Mouse (Mus musculus) heart, embryonic 10.5 days (tissue): ENCODE measurements at regions not wholly inside any gene's neighbourhood (a gene's known extent, or its start where the extent isn't known, plus 50 kb on each side); places are given as distances from the start of the nearest gene placed in this dataset.

ENCODE experiments used
- DNase-seq: peaks from one replicate; pipeline ENCODE4 v3.0.0-alpha.2; 2017; ENCODE audit warnings: low spot score
- H3K27ac ChIP-seq: fragments of 300-500 bp; sonication (generic); 2 replicates; pipeline ENCODE4 v1.5.1; 2016; ENCODE audit warnings: mild to moderate bottlenecking
- H3K27me3 ChIP-seq: fragments of 300-500 bp; sonication (generic); 2 replicates; pipeline ENCODE4 v1.6.1; 2016; ENCODE audit warnings: mild to moderate bottlenecking; ENCODE audit not compliant: poor library complexity, insufficient read depth, severe bottlenecking
- H3K36me3 ChIP-seq: fragments of 300-500 bp; sonication (generic); 2 replicates; pipeline ENCODE4 v1.6.1; 2016; ENCODE audit warnings: mild to moderate bottlenecking, moderate library complexity
- H3K4me1 ChIP-seq: fragments of 300-500 bp; sonication (generic); 2 replicates; pipeline ENCODE4 v1.6.1; 2016; ENCODE audit warnings: mild to moderate bottlenecking
- H3K4me3 ChIP-seq: fragments of 300-500 bp; sonication (generic); 2 replicates; pipeline ENCODE4 v1.5.1; 2016; ENCODE audit warnings: mild to moderate bottlenecking, moderate library complexity
- H3K9me3 ChIP-seq: fragments of 300-500 bp; sonication (generic); 2 replicates; pipeline ENCODE4 v1.6.1; 2016; ENCODE audit warnings: mild to moderate bottlenecking, moderate library complexity
- WGBS: fragments of 180-500 bp; shearing (Covaris S2); methylation state at CpG from one replicate; pipeline ENCODE4 v1.1.7; 2016; 5-methylcytosine and 5-hydroxymethylcytosine counted together

- DNase-seq = no peak
- no peaks in the 10 kb centered on the region for H3K36me3 ChIP-seq
- H3K4me3 ChIP-seq = no peak overlapping the region
- no peaks in the 10 kb centered on the region for H3K27me3 ChIP-seq
- H3K9me3 ChIP-seq = no peaks in the 10 kb centered on the region
- H3K4me1 ChIP-seq = peaks cover 5% of the 10 kb centered on the region; the same call in 1 of the 2 replicates
- 84% methylated on average over 6 of the region's 6 CpGs for WGBS
- no peak overlapping the region for H3K27ac ChIP-seq
Observed at GRCm38 (mm10) chr6:147727644-147728533, 252.3 kb downstream of the Ccdc91 start.

GRCm38 (mm10) chr6:147729721-147730120 lies 254.1 kb downstream of the Ccdc91 start:
- Histone ChIP-seq H3K9me3 (no peaks in the 10 kb centered on the region), H3K36me3 (no peaks in the 10 kb centered on the region), H3K27ac (no peak overlapping the region), H3K4me1 (peaks cover 5% of the 10 kb centered on the region; the same call in 1 of the 2 replicates), H3K4me3 (no peak overlapping the region), H3K27me3 (no peaks in the 10 kb centered on the region)
- no peak for DNase-seq

GRCm38 (mm10) chr6:147738621-147739325 lies 263.1 kb downstream of the Ccdc91 start:
- Histone ChIP-seq H3K27ac (no peak overlapping the region), H3K27me3 (no peaks in the 10 kb centered on the region), H3K4me3 (no peak overlapping the region), H3K9me3 (no peaks in the 10 kb centered on the region), H3K36me3 (no peaks in the 10 kb centered on the region), H3K4me1 (peaks cover 15% of the 10 kb centered on the region; the same call in 1 of the 2 replicates)
- WGBS = 81% methylated on average over 5 of the region's 5 CpGs
- no peak for DNase-seq

- Histone ChIP-seq H3K4me3 (no peak overlapping the region), H3K27ac (no peak overlapping the region), H3K27me3 (no peaks in the 10 kb centered on the region), H3K9me3 (no peaks in the 10 kb centered on the region), H3K36me3 (no peaks in the 10 kb centered on the region), H3K4me1 (peaks cover 21% of the 10 kb centered on the region; the same call in 1 of the 2 replicates)
- WGBS = 87% methylated on average over 7 of the region's 7 CpGs
- no peak for DNase-seq
Observed at GRCm38 (mm10) chr6:147741446-147741845, 265.8 kb downstream of the Ccdc91 start.

- no peaks in the 10 kb centered on the region for H3K9me3 ChIP-seq
- H3K27me3 ChIP-seq = no peaks in the 10 kb centered on the region
- no peak overlapping the region for H3K27ac ChIP-seq
- no peak overlapping the region for H3K4me3 ChIP-seq
- WGBS = 57% methylated on average over 3 of the region's 3 CpGs
- H3K36me3 ChIP-seq = no peaks in the 10 kb centered on the region
- no peak for DNase-seq
- H3K4me1 ChIP-seq = peaks cover 17% of the 10 kb centered on the region; the same call in 1 of the 2 replicates
Observed at GRCm38 (mm10) chr6:147744081-147744480, 268.5 kb downstream of the Ccdc91 start.

GRCm38 (mm10) chr6:147745690-147746089 lies 270.1 kb downstream of the Ccdc91 start:
- 83% methylated on average over 2 of the region's 2 CpGs for WGBS
- Histone ChIP-seq H3K4me3 (no peak overlapping the region), H3K36me3 (no peaks in the 10 kb centered on the region), H3K27ac (no peak overlapping the region), H3K4me1 (peaks cover 10% of the 10 kb centered on the region; the same call in 1 of the 2 replicates), H3K27me3 (no peaks in the 10 kb centered on the region), H3K9me3 (no peaks in the 10 kb centered on the region)
- no peak for DNase-seq

GRCm38 (mm10) chr6:147747945-147748344 lies 272.3 kb downstream of the Ccdc91 start:
- Histone ChIP-seq H3K27ac (no peak overlapping the region), H3K27me3 (no peaks in the 10 kb centered on the region), H3K4me1 (peaks cover 10% of the 10 kb centered on the region; the same call in 1 of the 2 replicates), H3K4me3 (no peak overlapping the region), H3K36me3 (no peaks in the 10 kb centered on the region), H3K9me3 (no peaks in the 10 kb centered on the region)
- no peak for DNase-seq

- H3K9me3 ChIP-seq = no peaks in the 10 kb centered on the region
- DNase-seq = no peak
- no peaks in the 10 kb centered on the region for H3K27me3 ChIP-seq
- WGBS = 38% methylated on average over 2 of the region's 2 CpGs
- peak overlapping the region; percentile 72; the same call in 1 of the 2 replicates for H3K27ac ChIP-seq
- H3K4me3 ChIP-seq = no peak overlapping the region
- H3K4me1 ChIP-seq = peaks cover 5% of the 10 kb centered on the region; the same call in 1 of the 2 replicates
- H3K36me3 ChIP-seq = no peaks in the 10 kb centered on the region
Observed at GRCm38 (mm10) chr6:147752301-147752700, 276.7 kb downstream of the Ccdc91 start.

- no peaks in the 10 kb centered on the region for H3K36me3 ChIP-seq
- H3K9me3 ChIP-seq = no peaks in the 10 kb centered on the region
- no peak overlapping the region for H3K4me3 ChIP-seq
- H3K27me3 ChIP-seq = no peaks in the 10 kb centered on the region
- no peak overlapping the region for H3K27ac ChIP-seq
- DNase-seq = no peak
- H3K4me1 ChIP-seq = peaks cover 5% of the 10 kb centered on the region; the same call in 1 of the 2 replicates
- 81% methylated on average over 2 of the region's 2 CpGs for WGBS
Observed at GRCm38 (mm10) chr6:147753828-147754227, 278.2 kb downstream of the Ccdc91 start.

GRCm38 (mm10) chr6:147755750-147756523 lies 280.3 kb downstream of the Ccdc91 start:
- Histone ChIP-seq H3K9me3 (no peaks in the 10 kb centered on the region), H3K36me3 (no peaks in the 10 kb centered on the region), H3K4me3 (no peak overlapping the region), H3K27ac (no peak overlapping the region), H3K27me3 (no peaks in the 10 kb centered on the region), H3K4me1 (peaks cover 7% of the 10 kb centered on the region; the same call in 1 of the 2 replicates)
- DNase-seq = no peak
- 81% methylated on average over 7 of the region's 7 CpGs for WGBS

- H3K4me1 ChIP-seq = 0 out of 2 replicates have a peak, but pooled peaks cover 2% of the 10 kb centered on the region
- no peaks in the 10 kb centered on the region for H3K27me3 ChIP-seq
- 64% methylated on average over 7 of the region's 7 CpGs for WGBS
- DNase-seq = no peak
- H3K36me3 ChIP-seq = no peaks in the 10 kb centered on the region
- H3K27ac ChIP-seq = no peak overlapping the region; the same call in 1 of the 2 replicates
- H3K4me3 ChIP-seq = no peak overlapping the region
- no peaks in the 10 kb centered on the region for H3K9me3 ChIP-seq
Observed at GRCm38 (mm10) chr6:147759485-147759884, 283.9 kb downstream of the Ccdc91 start.

- 67% methylated on average over 2 of the region's 2 CpGs for WGBS
- H3K4me3 ChIP-seq = no peak overlapping the region
- 0 out of 2 replicates have a peak, but pooled peaks cover 2% of the 10 kb centered on the region for H3K4me1 ChIP-seq
- no peaks in the 10 kb centered on the region for H3K27me3 ChIP-seq
- no peaks in the 10 kb centered on the region for H3K36me3 ChIP-seq
- no peak for DNase-seq
- H3K9me3 ChIP-seq = no peaks in the 10 kb centered on the region
- no peak overlapping the region for H3K27ac ChIP-seq
Observed at GRCm38 (mm10) chr6:147760113-147760512, 284.5 kb downstream of the Ccdc91 start.
